Mouse (Mus musculus): ENCODE measurements at regions not wholly inside any gene's neighbourhood (a gene's known extent, or its start where the extent isn't known, plus 50 kb on each side); places are given as distances from the start of the nearest gene placed in this dataset.

DNA sequence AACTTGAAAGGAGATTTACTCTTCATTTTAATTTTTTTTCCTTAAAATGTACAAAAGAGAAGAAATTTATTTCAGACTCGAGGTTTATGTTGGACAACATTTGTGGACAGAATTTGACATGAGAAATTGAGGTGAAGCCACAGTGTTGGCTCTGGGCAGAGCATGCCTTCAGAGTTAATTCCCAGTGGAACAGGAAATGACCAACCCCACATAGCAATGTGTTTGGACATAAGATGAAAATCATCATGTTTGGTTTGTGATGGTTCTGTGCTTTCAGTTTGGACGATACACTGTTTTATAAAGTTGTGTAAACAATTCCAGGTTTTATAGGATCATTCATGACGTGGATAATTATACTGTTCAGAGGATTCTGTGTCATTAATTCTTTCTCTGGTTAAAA is 271.9 kb upstream of the Mettl25 start:
- DNase-seq (ENCODE audit: low spot score in 2 of 2) = no peak
- intact Hi-C loops (cut with DNase I) = no loop called here

DNA sequence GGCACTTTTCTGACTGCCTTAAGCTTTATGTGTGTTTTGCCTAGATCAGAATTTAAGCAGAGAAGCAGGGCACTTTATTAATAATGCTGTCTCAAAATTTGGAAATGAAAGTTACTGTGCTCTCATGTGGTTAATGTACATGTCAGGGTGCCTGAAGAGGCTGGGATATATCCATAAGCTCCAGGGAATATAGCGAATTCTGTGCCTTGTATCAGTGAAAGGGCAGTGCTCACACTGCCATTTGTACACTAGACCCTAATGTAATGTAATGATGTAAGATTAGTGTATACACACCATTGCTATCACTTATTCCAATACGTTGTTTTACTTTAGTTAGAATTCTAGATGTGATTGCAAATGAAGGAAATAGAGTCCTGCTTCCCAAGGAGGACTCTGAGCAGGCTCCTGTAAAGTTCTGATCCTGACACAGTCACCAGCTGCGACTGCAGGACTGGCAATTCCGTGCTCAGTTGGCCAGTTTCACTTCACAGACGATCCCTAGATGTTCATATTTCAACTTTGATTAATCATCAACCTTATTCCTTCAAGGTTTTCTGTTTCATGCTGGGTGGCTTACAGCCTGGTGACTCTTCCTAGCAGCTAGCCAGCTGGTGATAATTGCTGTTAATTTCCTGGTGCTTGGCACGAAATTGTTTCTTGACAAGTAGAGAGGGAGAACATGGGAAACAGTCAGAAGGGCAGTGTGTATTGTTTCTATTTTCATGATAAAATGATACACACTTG is 273.7 kb upstream of the Mettl25 start:
- intact Hi-C loops (cut with DNase I) = no loop called here
- DNase-seq (ENCODE audit: low spot score in 2 of 2) = no peak

DNA sequence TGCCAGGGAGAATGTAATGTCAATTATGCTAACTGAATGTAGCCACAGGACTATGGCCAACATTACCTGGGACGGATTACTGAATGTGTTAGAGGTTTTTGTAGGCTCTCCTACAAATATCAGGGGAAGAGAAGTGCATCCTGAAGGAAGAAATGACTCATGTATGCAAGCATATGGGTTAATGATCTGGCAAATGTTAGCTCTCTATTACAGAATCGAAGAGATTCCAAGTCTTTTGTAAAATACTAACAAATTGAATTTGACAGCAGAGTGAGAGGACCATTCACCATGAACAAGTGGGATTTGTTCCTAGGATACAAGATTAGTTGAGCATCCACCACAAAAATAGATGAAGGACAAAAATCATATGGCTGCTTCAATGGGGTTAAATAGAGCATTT is 280.6 kb upstream of the Mettl25 start:
- DNase-seq (ENCODE audit: low spot score in 2 of 2) = no peak

DNA sequence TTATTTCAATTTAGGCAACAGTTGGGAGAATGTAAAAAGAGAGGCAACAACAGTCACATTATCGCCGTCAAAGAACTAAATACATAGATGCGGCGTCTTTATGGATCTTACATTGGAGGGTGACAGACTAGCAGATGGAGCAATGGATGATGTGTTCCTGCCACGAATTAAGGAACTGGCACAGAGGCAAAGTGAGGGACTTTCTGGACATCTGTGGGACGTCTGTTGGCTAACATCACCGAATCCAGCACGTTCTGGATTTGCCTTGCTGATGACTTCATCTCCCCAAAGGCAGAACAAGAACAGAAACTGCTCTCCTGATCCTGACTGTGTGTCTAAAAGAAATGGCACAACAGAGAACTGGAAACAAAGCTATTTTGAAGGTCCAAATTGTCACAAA is 281.8 kb upstream of the Mettl25 start:
- intact Hi-C loops (cut with DNase I) = no loop called here
- peak; percentile 18 to 63 for DNase-seq (ENCODE audit: low spot score in 2 of 2)

More for the DNA sequence above, 280.6 kb upstream of the Mettl25 start:
- intact Hi-C loops (cut with DNase I) = no loop called here

DNA sequence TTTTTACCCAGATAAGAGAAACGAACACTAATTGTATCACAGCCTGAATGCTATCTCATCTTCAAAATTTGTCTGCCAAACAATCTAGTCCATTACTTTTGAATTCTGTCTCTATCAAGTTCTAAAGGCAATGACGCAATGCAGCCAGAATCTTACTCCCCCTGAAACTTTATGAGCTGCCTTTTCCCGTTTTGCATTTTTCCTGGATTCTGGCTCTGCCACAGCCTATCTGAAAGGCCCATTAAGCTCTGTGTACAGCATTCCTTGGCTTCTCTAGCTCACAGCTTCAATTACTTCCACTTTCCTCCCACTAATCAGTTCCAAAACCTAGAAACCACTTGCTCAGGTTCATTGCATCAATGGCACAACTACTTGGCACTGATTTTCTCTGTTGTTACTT is 298.0 kb upstream of the Ppfia2 start:
- no peak for DNase-seq (ENCODE audit: low spot score in 2 of 2)
- intact Hi-C loops (cut with DNase I) = no loop called here

DNA sequence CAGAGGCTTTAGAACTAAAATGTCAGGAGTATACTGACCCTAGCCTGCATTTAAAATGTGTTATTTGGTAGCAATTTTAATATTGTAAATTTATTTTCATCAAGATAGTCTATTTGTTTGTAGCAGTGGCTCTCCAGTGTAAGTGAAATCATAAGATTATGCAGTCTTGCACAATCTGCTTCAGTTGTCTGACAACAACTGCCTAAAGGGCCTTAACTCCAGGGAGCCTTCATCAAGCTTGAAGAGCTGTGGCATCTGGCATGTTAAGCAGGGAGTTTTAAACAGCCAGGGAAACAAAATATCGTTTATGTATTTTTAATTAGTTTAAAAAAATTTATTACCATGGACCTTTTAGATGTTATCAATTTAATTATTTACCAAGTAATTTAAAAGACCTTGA is 295.7 kb upstream of the Ppfia2 start:
- intact Hi-C loops (cut with DNase I) = no loop called here
- no peak for DNase-seq (ENCODE audit: low spot score in 2 of 2)

DNA sequence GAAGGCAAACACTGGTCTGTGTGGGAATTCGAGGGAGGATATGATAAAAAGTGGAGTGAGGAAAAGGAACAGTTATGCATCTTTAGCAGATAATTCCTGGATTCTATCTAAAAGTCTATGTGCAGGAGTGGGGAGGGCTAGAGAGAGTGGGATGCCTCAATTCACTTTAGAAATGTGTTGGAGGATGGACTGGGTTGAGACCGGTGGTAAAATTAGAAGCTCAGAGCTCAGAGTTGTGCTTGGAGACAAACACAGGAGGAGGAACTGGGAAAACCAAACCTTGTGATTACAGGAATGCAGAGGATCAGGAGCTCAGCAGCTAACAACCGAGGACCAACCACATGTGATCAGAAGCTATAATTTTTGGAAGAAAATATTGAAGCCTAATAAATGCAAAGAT is 290.5 kb upstream of the Ppfia2 start:
- intact Hi-C loops (cut with DNase I) = no loop called here
- DNase-seq (ENCODE audit: low spot score in 2 of 2) = peak in 1 of 2 experiments; percentile 69

DNA sequence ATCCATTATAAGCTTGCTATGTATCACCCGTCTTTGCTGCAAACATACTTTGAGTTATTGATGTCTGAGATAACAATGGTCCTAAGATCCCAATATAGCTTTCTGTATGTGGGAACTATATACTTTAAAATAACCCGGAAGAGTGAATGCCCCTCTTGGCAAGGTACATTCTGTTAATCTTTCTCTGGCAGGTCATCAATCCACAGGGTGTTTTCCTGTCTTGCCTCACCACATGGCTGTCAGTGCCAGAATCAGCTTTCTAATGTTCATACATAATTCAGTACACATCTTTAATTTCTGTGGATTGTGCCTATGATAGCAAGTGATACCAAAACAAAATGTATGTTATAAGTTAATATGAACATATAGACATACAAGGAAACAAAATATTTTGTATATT is 267.6 kb upstream of the Ppfia2 start:
- intact Hi-C loops (cut with DNase I) = no loop called here
- DNase-seq (ENCODE audit: low spot score in 2 of 2) = no peak

DNA sequence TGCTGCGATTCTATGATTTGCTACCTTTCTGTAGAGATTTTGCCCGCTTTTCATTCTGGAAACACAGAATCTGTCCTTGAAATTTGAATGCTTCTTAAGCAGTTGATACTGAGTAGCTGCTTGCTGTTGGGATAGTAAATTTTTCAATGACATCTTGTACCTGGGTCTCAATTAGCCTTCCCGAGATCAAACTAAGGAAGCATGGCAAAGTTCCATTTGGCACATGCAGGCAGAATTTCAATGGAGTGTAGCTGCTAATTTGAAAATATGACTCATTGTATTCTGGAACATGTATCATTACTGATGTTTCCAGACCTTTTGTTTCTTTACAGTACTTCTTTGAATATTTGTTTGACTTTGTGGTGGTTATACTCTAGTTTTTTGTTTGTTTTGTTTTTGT is 245.9 kb upstream of the Ppfia2 start:
- no peak for DNase-seq (ENCODE audit: low spot score in 2 of 2)
- intact Hi-C loops (cut with DNase I) = no loop called here

DNA sequence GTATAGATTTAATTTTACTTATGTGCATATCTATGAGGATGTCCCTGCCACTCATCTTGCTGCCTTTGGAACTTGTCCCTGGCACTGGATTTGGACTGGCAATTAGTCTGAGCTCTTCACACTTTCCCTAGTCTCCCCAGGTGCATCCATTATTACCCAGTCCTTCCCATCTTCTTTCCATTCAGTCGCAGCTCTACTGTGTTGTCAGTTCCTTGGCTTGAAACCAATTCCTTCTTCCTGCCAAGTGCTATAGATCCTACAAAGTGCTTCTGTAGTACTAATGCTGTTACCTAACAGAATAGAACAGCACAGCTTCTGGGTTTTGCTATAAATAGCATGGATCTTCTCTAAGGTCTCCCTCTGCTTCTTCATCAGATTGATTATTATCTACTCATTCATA is 228.0 kb upstream of the Ppfia2 start:
- peak in 1 of 2 experiments; percentile 34 for DNase-seq (ENCODE audit: low spot score in 2 of 2)
- intact Hi-C loops (cut with DNase I) = loop anchor here (10.0 kb wide), 1 partner anchor 377 kb away; no protein-coding TSS in a partner anchor

DNA sequence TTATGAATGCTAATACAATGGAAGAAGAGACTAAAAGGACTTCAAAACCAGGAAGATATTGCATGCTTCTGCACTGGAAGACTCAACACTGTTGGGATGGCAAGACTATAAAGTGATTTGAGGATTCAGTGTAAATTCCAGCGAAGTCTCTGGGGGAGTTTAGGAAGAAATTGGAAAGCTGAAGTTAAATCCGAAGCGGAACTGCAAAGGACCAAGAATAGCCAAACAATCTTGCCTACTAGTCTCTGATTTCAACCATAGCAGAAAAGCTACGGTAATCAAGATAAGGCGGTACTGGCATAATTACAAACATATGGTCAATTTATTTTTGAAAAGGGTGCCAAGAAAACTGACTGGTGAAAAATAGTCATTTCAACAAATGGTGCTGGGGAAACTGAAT is 216.0 kb upstream of the Ppfia2 start:
- intact Hi-C loops (cut with DNase I) = no loop called here
- DNase-seq (ENCODE audit: low spot score in 2 of 2) = peak in 1 of 2 experiments; percentile 69

DNA sequence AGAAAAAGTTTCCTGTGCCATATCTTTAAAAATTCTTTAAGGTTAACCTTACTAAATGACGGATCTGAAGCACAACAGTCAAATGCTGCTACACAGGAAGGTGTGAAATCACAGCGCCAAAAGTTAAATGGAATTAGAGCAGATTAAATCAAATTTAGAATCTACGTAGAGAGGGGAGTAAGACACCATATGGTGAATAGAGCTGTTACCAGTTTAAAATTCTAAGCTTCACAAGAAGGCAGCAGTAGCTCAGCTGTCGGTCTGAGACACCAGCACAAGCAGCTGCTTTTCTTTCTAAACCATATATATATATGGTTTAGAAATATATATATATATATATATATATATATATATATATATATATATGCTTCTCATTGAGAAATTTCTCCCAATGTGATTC is 210.3 kb upstream of the Ppfia2 start:
- DNase-seq (ENCODE audit: low spot score in 2 of 2) = peak in 1 of 2 experiments; percentile 85
- intact Hi-C loops (cut with DNase I) = loop anchor here (2.0 to 10.0 kb wide), 5 partner anchors 15 to 325 kb away; partner anchors contain the start of gene Ppfia2

DNA sequence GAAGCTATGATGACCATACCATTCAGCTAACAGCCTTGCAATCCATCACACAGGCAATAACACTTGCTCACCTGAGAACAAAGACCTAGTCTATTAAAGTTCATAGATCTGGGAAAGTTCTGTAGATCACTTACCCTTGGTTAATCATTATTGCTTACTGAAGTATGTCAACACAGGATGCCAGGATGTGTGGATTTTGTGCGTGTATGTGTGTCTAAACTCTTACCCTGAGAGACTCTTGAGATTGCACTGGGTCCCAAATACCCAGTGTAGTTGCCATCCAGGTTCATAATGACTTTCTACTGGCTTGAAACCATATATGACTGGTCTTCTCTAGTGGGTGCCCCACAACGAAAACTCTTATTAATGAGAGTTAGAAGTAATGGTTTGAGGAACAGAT is 196.8 kb upstream of the Ppfia2 start:
- no peak for DNase-seq (ENCODE audit: low spot score in 2 of 2)
- intact Hi-C loops (cut with DNase I) = no loop called here

DNA sequence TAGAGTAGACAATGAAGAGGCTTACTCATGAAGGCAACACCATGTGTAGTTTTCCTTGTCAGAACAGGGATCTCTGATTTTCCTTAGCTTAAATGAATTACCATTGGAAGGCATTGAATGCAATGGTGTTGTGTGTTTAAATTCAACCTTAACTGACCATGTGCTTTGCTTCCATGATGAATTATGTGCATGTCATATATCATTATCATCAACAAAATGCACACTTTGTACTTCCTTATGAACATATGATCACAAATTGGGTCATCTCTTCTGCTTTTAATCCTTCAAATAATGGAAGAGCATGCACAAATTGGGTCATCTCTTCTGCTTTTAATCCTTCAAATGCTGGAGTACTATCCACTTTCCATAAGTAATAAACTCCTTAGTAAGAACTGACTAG is 180.2 kb upstream of the Ppfia2 start:
- intact Hi-C loops (cut with DNase I) = no loop called here
- no peak for DNase-seq (ENCODE audit: low spot score in 2 of 2)

DNA sequence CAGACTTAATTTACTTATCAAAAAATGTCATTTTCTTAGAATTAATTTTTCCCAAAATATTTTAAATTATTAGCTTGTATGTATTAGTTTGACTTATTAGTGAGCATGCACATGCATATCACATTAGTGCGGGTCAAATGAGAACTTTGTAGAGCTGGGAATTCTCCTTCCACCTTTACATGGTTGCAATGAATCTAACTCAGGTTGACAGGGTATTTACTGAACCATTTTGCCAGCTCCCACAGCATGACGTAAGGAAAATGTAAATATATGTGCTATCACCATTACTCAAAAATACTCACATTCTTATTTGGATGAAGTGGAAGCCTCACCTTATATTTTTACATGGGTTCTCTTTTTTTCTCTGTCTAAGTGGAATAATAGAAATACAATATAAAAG is 179.4 kb upstream of the Ppfia2 start:
- intact Hi-C loops (cut with DNase I) = no loop called here
- DNase-seq (ENCODE audit: low spot score in 2 of 2) = no peak

DNA sequence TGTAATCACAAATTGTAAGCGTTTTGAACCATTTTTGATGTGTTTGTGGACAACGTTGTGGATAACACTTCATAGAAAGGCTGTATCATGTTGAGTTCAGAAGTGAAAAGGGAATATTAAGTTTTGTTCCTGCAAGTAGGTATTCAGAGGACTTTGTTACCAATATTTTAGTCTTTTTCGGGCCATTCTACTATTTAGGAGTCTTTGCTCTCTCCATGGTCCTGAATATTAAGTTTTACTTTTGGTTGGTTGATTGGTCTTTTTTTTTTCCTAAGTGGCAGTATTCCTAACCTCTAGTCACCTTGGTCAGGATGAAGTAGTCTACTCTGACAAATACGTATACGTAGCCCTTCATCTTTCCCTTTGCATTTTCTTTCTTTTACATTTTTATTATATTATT is 174.6 kb upstream of the Ppfia2 start:
- DNase-seq (ENCODE audit: low spot score in 2 of 2) = no peak
- intact Hi-C loops (cut with DNase I) = no loop called here

DNA sequence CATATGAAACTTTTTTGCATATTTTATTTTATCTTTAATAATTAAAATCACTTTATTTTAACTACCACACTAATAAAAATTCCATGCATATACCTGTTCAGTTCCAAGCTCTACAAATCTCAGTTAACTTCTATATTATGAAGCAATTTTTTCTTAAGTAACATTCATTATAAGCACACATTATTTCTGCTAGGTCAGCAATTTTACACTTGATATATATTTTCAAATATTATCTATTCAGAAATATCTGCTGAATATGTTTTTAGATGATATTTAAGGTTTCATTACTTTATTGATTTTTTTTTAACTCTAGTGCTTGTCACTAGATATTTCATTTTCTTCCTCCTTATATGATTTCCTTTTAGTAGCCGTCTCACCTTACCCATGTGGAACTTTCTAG is 135.0 kb upstream of the Ppfia2 start:
- intact Hi-C loops (cut with DNase I) = no loop called here
- DNase-seq (ENCODE audit: low spot score in 2 of 2) = no peak

DNA sequence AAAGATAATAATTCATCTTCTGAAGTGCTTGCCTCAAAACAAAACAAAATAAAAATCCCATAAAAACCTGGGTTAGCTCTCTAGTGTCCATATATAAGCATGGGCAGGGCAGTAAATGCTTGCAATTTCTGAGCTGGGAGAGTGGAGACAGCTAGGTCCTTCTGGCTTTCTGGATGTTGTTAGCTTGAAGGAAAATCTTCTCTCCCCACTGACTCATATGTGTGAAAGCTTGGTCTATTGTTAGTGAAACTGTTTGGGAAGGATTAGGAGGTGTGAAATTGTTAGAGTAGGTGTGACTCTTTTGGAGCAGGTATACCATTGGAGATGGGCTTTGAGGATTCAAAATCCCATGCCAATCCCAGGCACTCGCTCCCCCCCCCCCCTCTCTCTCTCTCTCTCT is 118.5 kb upstream of the Ppfia2 start:
- DNase-seq (ENCODE audit: low spot score in 2 of 2) = peak in 1 of 2 experiments; percentile 56
- intact Hi-C loops (cut with DNase I) = no loop called here

DNA sequence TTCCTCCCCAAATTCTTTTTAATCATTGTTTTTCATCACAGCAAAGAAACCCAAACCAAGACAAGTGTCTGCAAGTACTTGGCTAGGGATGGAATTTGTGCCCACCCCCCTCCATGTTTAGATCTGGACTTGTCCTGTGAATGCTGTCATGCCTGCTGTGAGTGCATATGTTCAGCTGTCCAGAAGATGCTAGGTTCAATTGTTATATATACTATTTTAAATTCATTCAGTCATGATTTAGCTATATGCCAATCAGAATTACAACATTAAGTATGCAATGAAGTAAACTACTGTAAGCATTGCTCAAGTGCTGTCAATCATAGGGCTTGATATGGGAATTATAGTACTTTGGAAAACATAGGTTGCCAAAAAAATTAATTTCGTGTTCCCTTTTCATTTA is 94.5 kb upstream of the Ppfia2 start:
- intact Hi-C loops (cut with DNase I) = no loop called here

DNA sequence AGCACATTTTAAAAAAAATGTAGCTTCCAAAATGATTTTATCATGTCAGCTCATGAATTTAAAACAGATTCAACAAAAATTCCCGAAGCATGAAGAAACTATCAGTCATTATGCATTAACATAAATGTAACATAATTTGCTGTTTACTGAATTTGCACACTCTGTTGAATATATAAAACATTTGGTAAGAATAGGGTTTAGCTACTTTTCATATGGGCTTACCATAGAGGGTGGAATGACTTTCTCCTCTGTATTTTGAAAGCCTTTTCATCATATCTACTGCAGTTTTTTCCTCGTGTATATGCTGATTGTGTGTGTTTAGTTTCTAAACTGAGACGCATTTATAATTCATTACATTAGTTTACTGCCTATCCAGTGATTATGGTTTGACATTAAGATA is 94.0 kb upstream of the Ppfia2 start:
- no peak for DNase-seq (ENCODE audit: low spot score in 2 of 2)
- intact Hi-C loops (cut with DNase I) = no loop called here

More for the DNA sequence above, 94.5 kb upstream of the Ppfia2 start:
- DNase-seq (ENCODE audit: low spot score in 2 of 2) = no peak

DNA sequence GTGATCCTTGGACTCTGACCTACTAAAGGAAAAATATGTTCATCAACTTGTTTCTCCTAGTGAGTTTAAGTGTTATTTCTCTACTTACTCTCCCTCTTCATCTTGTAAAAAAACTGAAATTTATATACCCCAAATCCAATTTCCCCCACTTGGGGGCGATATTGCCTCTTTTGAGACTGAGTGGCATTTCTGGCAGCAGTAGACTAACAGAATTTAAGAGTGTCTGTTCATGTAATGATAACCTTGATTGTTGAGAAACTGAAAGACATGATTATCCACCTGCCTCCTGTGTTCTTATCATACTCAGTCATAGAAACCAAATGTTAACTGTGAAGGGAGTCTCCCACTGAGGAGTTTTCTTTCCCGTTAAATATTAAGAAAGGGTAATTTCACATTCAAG is 89.5 kb upstream of the Ppfia2 start:
- intact Hi-C loops (cut with DNase I) = loop anchor here (1.0 kb wide), 1 partner anchor 205 kb away; no protein-coding TSS in a partner anchor
- peak in 1 of 2 experiments; percentile 25 for DNase-seq (ENCODE audit: low spot score in 2 of 2)

DNA sequence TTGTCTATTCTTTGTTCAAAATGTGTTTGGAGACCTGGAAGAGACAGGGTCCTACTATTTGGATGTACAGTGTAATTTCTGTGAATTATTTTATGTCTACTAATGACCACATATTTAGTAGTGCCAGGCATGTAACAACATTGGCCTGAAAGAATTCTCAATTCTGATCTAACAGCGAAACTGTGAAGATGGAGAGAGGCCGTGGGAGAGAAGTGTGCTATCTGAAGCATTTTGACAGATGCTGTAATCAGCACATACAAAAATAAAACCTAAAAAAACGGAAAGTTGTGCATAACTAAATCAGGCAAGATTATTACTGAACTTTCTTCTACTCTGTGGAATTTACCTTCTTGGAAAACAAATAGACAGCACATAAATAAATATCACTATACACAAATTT is 61.4 kb upstream of the Ppfia2 start:
- peak; percentile 14 to 60 for DNase-seq (ENCODE audit: low spot score in 2 of 2)
- intact Hi-C loops (cut with DNase I) = no loop called here

Measured in left cerebral cortex, postnatal 25 days (tissue).